Mouse (Mus musculus) lung, adult 2 months (tissue): ENCODE measurements around the gene Sez6l2.

Source experiments
- CTCF ChIP-seq: fragments of 200-500 bp; IDR thresholded peaks from 2 replicates; pipeline ENCODE4 v1.5.1; 2011; ENCODE audit warnings: mild to moderate bottlenecking, low read length, control low read depth; ENCODE audit not compliant: insufficient read depth
- POLR2A ChIP-seq: fragments of 200-500 bp; IDR thresholded peaks from 2 replicates; pipeline ENCODE4 v1.6.1; 2011; ENCODE audit warnings: low read depth, mild to moderate bottlenecking, control low read depth, low read length, borderline replicate concordance; ENCODE audit errors: extremely low read depth

DNA sequence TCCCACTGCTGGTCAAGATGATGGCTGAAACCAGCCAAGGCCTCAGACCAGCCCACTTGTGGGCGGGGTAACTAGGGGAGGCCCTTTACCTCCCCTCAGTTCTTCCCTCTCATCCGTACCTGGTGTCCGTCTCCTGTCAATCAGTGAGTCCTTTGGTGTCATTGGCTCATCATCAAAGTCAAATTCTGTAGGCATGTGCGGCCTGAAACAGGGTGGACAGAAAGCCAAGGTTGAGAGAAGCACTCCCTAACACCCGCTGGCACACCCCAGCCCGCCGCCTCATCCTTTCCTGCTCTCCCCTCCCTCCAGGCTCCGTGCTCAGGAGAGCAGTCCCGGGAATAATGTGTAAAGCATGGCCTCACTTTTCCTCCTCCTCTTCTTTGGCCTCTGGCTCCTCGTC is 65.7 kb downstream of the Sez6l2 start:
- TF ChIP-seq CTCF (no peak), POLR2A (no peak)
